Mouse (Mus musculus): ENCODE data around the gene Lifr.

- TF ChIP-seq EP300 (IDR thresholded peaks at IDR 0.05; ENCODE audit: low read depth) (no peak), CTCF (IDR thresholded peaks at IDR 0.05; ENCODE audit: low read depth) (no peak)
These were observed 46.5 kb downstream of the Lifr start for GRCm38 (mm10) chr15:7136912-7137311.
